Comparison of ENCODE assay signal across 14 mouse cellular contexts in the genomic region with DNA sequence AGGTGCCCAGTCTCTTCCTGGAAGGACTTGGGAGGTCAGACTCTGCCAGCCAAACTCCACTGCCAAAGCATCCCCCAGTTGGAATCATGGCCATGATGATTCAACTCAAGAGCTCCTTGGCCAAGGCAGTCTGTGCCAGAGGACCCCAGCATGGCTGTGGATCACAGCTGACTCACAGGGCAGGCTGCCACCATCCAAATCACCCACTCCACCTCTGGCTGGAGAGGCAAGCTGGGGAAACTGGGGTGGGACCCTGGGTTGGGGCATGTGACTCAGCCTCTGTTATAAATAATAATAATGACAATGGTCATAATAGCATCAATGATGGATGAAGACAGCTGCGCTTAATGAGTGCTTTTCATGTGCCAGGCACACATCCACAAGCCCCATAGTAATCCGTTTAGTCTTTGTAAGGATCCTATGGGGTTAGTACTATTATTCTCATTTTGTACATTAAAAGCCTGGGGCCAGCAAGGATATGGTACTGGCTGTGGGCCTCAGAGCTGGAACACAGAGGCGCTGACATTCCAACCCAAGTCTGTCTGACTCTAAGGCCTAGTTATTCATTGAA.
DNase-seq lines count a peak whose midpoint lies in the region; ATAC-seq and TF ChIP-seq lines count a peak whose summit lies in the region.
"Had no signal": no experiment of that assay in that cellular context is flagged by ENCODE, and none has a peak within 500 bp of the region (broad histone marks: within the 10 kb centered on the region; RNA-seq: fewer than 3 reads in every experiment).

No protein-coding gene starts in this region.

- H3K4me1 ChIP-seq in hindbrain, postnatal 0 days (ENCODE audit: insufficient read depth, low read length): no peaks in the 10 kb centered on the region
- peaks cover 7% of the 10 kb centered on the region for H3K4me1 ChIP-seq in hindbrain, embryonic 10.5 days (replicated peaks)
- no peaks in the 10 kb centered on the region for H3K4me1 ChIP-seq in intestine, embryonic 15.5 days (replicated peaks)
- H3K4me1 ChIP-seq: heart, embryonic 15.5 days; neural tube, embryonic 15.5 days had no signal

- peak; percentile 18 for DNase-seq in adrenal gland, postnatal 10 days
- DNase-seq in adrenal gland, adult 18-20 months (ENCODE audit: low spot score in 2 of 2): no peak
- DNase-seq in hindbrain, postnatal 0 days (ENCODE audit: low spot score): peak; percentile 41
- DNase-seq in hindbrain, embryonic 10.5 days (ENCODE audit: low spot score): no peak
- peak; percentile 29 for DNase-seq in urinary bladder, postnatal 25 days (ENCODE audit: low spot score)
- DNase-seq in urinary bladder, postnatal 4 days (ENCODE audit: low spot score in 2 of 2): no peak
- DNase-seq in embryo, embryonic 10 days (ENCODE audit: low spot score): no peak
- DNase-seq: cerebellum, adult 11-12 months; layer of hippocampus, postnatal 36 days; thymus, postnatal 4 days had no signal

- H3K27me3 ChIP-seq in hindbrain, postnatal 0 days (ENCODE audit: insufficient read depth, low read length): no peaks in the 10 kb centered on the region
- H3K27me3 ChIP-seq in hindbrain, embryonic 10.5 days (ENCODE audit: insufficient read depth, poor library complexity, severe bottlenecking): no peaks in the 10 kb centered on the region
- no peaks in the 10 kb centered on the region for H3K27me3 ChIP-seq in intestine, embryonic 15.5 days (replicated peaks)
- H3K27me3 ChIP-seq: heart, embryonic 15.5 days; neural tube, embryonic 15.5 days had no signal

- WGBS in hindbrain, postnatal 0 days: 66% methylated on average over 3 of the region's 3 CpGs
- 83% methylated on average over 3 of the region's 3 CpGs for WGBS in hindbrain, embryonic 10.5 days
- WGBS in intestine, embryonic 15.5 days: 77% methylated on average over 3 of the region's 3 CpGs

- H3K27ac ChIP-seq in hindbrain, postnatal 0 days: no peak overlapping the region
- H3K27ac ChIP-seq in hindbrain, embryonic 10.5 days: no peak overlapping the region
- no peak overlapping the region for H3K27ac ChIP-seq in intestine, embryonic 15.5 days
- H3K27ac ChIP-seq: heart, embryonic 15.5 days; neural tube, embryonic 15.5 days had no signal

- ATAC-seq in hindbrain, postnatal 0 days: peak; percentile 43; the same call in 1 of the 2 replicates
- no peak for ATAC-seq in intestine, embryonic 15.5 days

- TF ChIP-seq CTCF in hindbrain, postnatal 0 days (IDR thresholded peaks at IDR 0.05; ENCODE audit: low read depth): no peak

- no peak overlapping the region for H3K4me3 ChIP-seq in hindbrain, postnatal 0 days (ENCODE audit: low read length)
- H3K4me3 ChIP-seq in hindbrain, embryonic 10.5 days: no peak overlapping the region
- H3K4me3 ChIP-seq in intestine, embryonic 15.5 days (replicated peaks): no peak overlapping the region
- H3K4me3 ChIP-seq: heart, embryonic 15.5 days; neural tube, embryonic 15.5 days had no signal

- H3K9me3 ChIP-seq in hindbrain, postnatal 0 days (ENCODE audit: low read length): no peaks in the 10 kb centered on the region
- peaks cover 8% of the 10 kb centered on the region; the same call in 1 of the 2 replicates for H3K9me3 ChIP-seq in hindbrain, embryonic 10.5 days
- H3K9me3 ChIP-seq in intestine, embryonic 15.5 days: no peaks in the 10 kb centered on the region; the same call in 1 of the 2 replicates
- H3K9me3 ChIP-seq: heart, embryonic 15.5 days had no signal

- no peak overlapping the region for H3K9ac ChIP-seq in hindbrain, postnatal 0 days (replicated peaks; ENCODE audit: low read length)
- H3K9ac ChIP-seq in intestine, embryonic 15.5 days: no peak overlapping the region
- H3K9ac ChIP-seq: heart, embryonic 15.5 days; neural tube, embryonic 15.5 days had no signal

- no peak overlapping the region for H3K4me2 ChIP-seq in hindbrain, postnatal 0 days (ENCODE audit: low read depth, low read length)
- no peak overlapping the region for H3K4me2 ChIP-seq in intestine, embryonic 15.5 days (replicated peaks)
- H3K4me2 ChIP-seq: heart, embryonic 15.5 days; liver, embryonic 11.5 days; neural tube, embryonic 15.5 days had no signal

- H3K36me3 ChIP-seq in hindbrain, postnatal 0 days (ENCODE audit: insufficient read depth, low read length): no peaks in the 10 kb centered on the region
- no peaks in the 10 kb centered on the region for H3K36me3 ChIP-seq in hindbrain, embryonic 10.5 days
- no peaks in the 10 kb centered on the region for H3K36me3 ChIP-seq in intestine, embryonic 15.5 days
- H3K36me3 ChIP-seq: heart, embryonic 15.5 days; neural tube, embryonic 15.5 days had no signal

Comparison
In these comparisons a context has a peak if more than half of its experiments do, and no peak if none do; other contexts are left out.
1. DNase-seq: peak in adrenal gland, postnatal 10 days (single experiment), hindbrain, postnatal 0 days (single experiment) and urinary bladder, postnatal 25 days (single experiment); none in adrenal gland, adult 18-20 months (0 of 2), hindbrain, embryonic 10.5 days (single experiment), urinary bladder, postnatal 4 days (0 of 2) and embryo, embryonic 10 days (single experiment).